Mouse (Mus musculus) MEL (cell line): ENCODE measurements around the gene Hbb-bs.

ENCODE experiments used
- CTCF ChIP-seq, 3 experiments: IDR thresholded peaks in 2 of 3; conservative IDR thresholded peaks in 1 of 3; 2 replicates each; pipeline ENCODE4 v1.5.1; 2011 to 2012; ENCODE audit warnings: low read length in 3 of 3, low read depth in 2 of 3, mild to moderate bottlenecking in 2 of 3, improper control_type of control experiment in 1 of 3, inconsistent platforms in 1 of 3, mixed read lengths in 1 of 3, moderate library complexity in 1 of 3; ENCODE audit not compliant: control insufficient read depth in 1 of 3, insufficient read depth in 1 of 3, poor library complexity in 1 of 3, severe bottlenecking in 1 of 3
- EP300 ChIP-seq, 2 experiments: IDR thresholded peaks; 2 replicates each; pipeline ENCODE4 v1.6.1; 2011; ENCODE audit warnings: improper control_type of control experiment in 2 of 2, low read length in 2 of 2, low read depth in 1 of 2, mild to moderate bottlenecking in 1 of 2
- ETS1 ChIP-seq: IDR thresholded peaks from 2 replicates; pipeline ENCODE4 v1.6.1; 2012; ENCODE audit warnings: low read depth, mild to moderate bottlenecking, inconsistent platforms, low read length, improper control_type of control experiment, moderate library complexity
- MAX ChIP-seq: IDR thresholded peaks from 2 replicates; pipeline ENCODE4 v1.6.1; 2011; ENCODE audit warnings: low read length, improper control_type of control experiment
- POLR2AphosphoS5 ChIP-seq: IDR thresholded peaks from 2 replicates; pipeline ENCODE4 v1.6.1; 2012; ENCODE audit warnings: low read depth, borderline replicate concordance, mild to moderate bottlenecking, inconsistent platforms, low read length, moderate library complexity, mixed read lengths
- SMC3 ChIP-seq: IDR thresholded peaks from 2 replicates; pipeline ENCODE4 v1.6.1; 2011; ENCODE audit warnings: low read depth, low read length, improper control_type of control experiment

GRCm38 (mm10) chr7:103809801-103810155 is 18.1 kb downstream of the Hbb-bs start:
- no peak for TF ChIP-seq CTCF (IDR thresholded peaks at IDR 0.05 in 2 of 3, conservative IDR thresholded peaks at IDR 0.05 in 1 of 3; ENCODE audit: control insufficient read depth in 1 of 3, insufficient read depth in 1 of 3, low read depth in 2 of 3, low read length in 3 of 3, poor library complexity in 1 of 3, severe bottlenecking in 1 of 3)
- no peak for TF ChIP-seq POLR2AphosphoS5
- no peak for TF ChIP-seq SMC3
- TF ChIP-seq ETS1, result no peak
- TF ChIP-seq MAX, result no peak
- no peak for TF ChIP-seq EP300 (IDR thresholded peaks at IDR 0.05; ENCODE audit: low read depth in 1 of 2, low read length in 2 of 2)
